Mouse (Mus musculus): ENCODE results near the gene A3galt2. TPM values are rescaled to one million over a fixed set of nuclear protein-coding genes. Genes with fewer than 3 reads are reported as not detected.

Gene A3galt2
- 0.18 and 0.41 TPM in 2 replicates for total RNA-seq (2023)

DNA sequence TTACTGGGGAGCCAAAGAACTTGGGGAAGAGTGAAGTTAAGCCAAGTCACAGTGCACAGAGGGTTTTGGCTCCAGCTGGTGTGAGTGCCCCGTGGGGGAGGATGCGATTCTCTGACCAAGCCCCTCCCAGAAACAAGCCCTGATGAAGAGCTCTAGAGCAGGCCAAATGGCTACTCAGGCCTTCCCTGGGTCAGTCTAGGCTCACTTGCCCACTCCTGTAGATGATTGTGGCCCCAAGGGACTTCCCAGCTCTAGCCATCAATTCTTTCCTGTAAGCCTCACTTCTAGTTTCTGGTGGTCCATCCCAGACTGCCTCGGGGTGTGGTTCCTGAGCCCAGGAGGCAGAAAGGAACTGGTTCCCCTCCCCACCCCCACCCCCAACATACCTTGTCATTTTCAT is at the start of gene A3galt2:
TSS of gene A3galt2 (plus strand) at position 301 of the 400 bp plus-strand sequence.

DNA sequence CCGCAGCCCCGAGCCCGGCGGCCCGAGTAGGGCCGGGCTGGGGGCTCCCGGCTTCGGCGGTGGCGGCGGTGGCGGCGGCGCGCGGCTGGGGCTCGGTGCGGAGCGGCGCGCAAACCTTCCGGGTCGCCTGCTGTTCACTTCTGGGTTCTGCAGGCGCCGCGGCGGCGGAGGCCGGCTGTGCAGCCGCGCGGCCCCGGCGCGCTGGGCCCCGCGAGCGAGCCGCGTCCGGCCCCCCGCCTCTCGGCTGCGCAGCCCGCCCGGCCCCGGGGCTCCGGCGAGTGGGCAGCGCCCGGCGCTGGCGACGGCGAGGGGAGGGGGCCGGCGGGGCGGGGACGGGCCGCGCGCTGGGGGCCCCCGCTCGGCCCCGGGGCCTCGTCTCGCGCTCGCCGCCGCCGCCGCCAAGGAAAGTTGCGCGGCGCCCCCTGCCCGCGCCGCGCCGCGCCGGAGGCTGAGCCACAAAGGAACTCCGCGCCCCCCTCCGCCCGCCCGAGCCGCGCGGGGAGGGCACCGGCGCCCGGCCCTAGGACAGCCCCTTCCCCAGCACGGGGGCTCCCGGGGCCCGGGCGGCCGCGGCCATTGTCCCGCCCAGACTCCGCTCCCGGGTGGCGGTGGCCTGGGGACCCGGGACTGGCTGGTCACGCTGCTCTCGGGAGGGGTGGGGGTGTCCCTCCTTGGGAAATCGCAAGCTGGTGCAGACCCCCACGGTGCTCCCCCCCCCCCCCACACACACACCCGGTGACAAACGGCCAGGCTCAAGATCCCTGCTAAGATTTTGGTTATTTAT is 51.1 kb downstream of the A3galt2 start, which contains the start of gene Zfp362:
TSS of gene Zfp362 (minus strand) at position 3 of the 784 bp plus-strand sequence.

Other genes starting within 250 kb of the A3galt2 start
- gene Zscan20, start 145.3 kb upstream of the A3galt2 start, total RNA-seq (2023) = 1.00 and 1.2 TPM in 2 replicates
- not detected in 2 replicates for gene Tlr12, start 136.7 kb upstream of the A3galt2 start, total RNA-seq (2023)
- 29.7 and 31.8 TPM in 2 replicates for gene Phc2, start 100.7 kb upstream of the A3galt2 start, total RNA-seq (2023)
- gene Zfp362, start 50.7 kb downstream of the A3galt2 start, total RNA-seq (2023) = 5.9 and 6.4 TPM in 2 replicates
- gene Trim62, start 128.2 kb downstream of the A3galt2 start, total RNA-seq (2023) = 0.75 and 1.3 TPM in 2 replicates
- gene Azin2, start 207.1 kb downstream of the A3galt2 start, total RNA-seq (2023) = 0.44 and 0.59 TPM in 2 replicates
- gene Ak2, start 236.6 kb downstream of the A3galt2 start, total RNA-seq (2023) = 134 and 165 TPM in 2 replicates